Mouse (Mus musculus): ENCODE results near the gene Hivep2.

Hivep2 gene

GRCm38 (mm10) chr10:14131307-14131706 is 165.4 kb downstream of the Hivep2 start:
- in situ Hi-C loops (cut with MboI, MseI), result no loop called here

GRCm38 (mm10) chr10:14132061-14132460 is 166.2 kb downstream of the Hivep2 start:
- in situ Hi-C loops (cut with MboI, MseI), result no loop called here

- in situ Hi-C loops (cut with MboI, MseI), result no loop called here
These were observed 167.1 kb downstream of the Hivep2 start for GRCm38 (mm10) chr10:14132937-14133336.

- in situ Hi-C loops (cut with MboI, MseI), result no loop called here
These were observed 172.8 kb downstream of the Hivep2 start for GRCm38 (mm10) chr10:14138663-14139062.

GRCm38 (mm10) chr10:14144840-14145239 is 179.0 kb downstream of the Hivep2 start:
- in situ Hi-C loops (cut with MboI, MseI), result no loop called here

- in situ Hi-C loops (cut with MboI, MseI), result no loop called here
These were observed 199.0 kb downstream of the Hivep2 start for GRCm38 (mm10) chr10:14164829-14165228.

- in situ Hi-C loops (cut with MboI, MseI), result no loop called here
These were observed 202.4 kb downstream of the Hivep2 start for GRCm38 (mm10) chr10:14168197-14168844.

- in situ Hi-C loops (cut with MboI, MseI), result no loop called here
These were observed 203.1 kb downstream of the Hivep2 start for GRCm38 (mm10) chr10:14168869-14169566.

- in situ Hi-C loops (cut with MboI, MseI), result no loop called here
These were observed 208.2 kb downstream of the Hivep2 start for GRCm38 (mm10) chr10:14174124-14174523.

- in situ Hi-C loops (cut with MboI, MseI), result no loop called here
These were observed 213.8 kb downstream of the Hivep2 start for GRCm38 (mm10) chr10:14179424-14180339.

GRCm38 (mm10) chr10:14186352-14186976 is 220.6 kb downstream of the Hivep2 start:
- in situ Hi-C loops (cut with MboI, MseI), result no loop called here

- in situ Hi-C loops (cut with MboI, MseI), result no loop called here
These were observed 223.2 kb downstream of the Hivep2 start for GRCm38 (mm10) chr10:14189050-14189449.

GRCm38 (mm10) chr10:14191202-14191601 is 225.3 kb downstream of the Hivep2 start:
- in situ Hi-C loops (cut with MboI, MseI), result no loop called here

GRCm38 (mm10) chr10:14192156-14192555 is 226.3 kb downstream of the Hivep2 start:
- in situ Hi-C loops (cut with MboI, MseI), result no loop called here

- in situ Hi-C loops (cut with MboI, MseI), result no loop called here
These were observed 227.8 kb downstream of the Hivep2 start for GRCm38 (mm10) chr10:14193702-14194101.

GRCm38 (mm10) chr10:14195778-14196650 is 230.1 kb downstream of the Hivep2 start:
- in situ Hi-C loops (cut with MboI, MseI), result no loop called here

- in situ Hi-C loops (cut with MboI, MseI), result no loop called here
These were observed 230.9 kb downstream of the Hivep2 start for GRCm38 (mm10) chr10:14196785-14197184.

GRCm38 (mm10) chr10:14197261-14197660 is 231.4 kb downstream of the Hivep2 start:
- in situ Hi-C loops (cut with MboI, MseI), result no loop called here

GRCm38 (mm10) chr10:14199332-14199731 is 233.5 kb downstream of the Hivep2 start:
- in situ Hi-C loops (cut with MboI, MseI), result no loop called here

- in situ Hi-C loops (cut with MboI, MseI), result loop anchor here (25.0 kb wide), 2 partner anchors 187 to 638 kb away; partner anchors contain the start of genes Adat2 and Pex3
These were observed 234.4 kb downstream of the Hivep2 start for GRCm38 (mm10) chr10:14200310-14200709.

Measured in regulatory T cell (primary cell).